ENCODE assay signal across 8 mouse cellular contexts in the genomic region with DNA sequence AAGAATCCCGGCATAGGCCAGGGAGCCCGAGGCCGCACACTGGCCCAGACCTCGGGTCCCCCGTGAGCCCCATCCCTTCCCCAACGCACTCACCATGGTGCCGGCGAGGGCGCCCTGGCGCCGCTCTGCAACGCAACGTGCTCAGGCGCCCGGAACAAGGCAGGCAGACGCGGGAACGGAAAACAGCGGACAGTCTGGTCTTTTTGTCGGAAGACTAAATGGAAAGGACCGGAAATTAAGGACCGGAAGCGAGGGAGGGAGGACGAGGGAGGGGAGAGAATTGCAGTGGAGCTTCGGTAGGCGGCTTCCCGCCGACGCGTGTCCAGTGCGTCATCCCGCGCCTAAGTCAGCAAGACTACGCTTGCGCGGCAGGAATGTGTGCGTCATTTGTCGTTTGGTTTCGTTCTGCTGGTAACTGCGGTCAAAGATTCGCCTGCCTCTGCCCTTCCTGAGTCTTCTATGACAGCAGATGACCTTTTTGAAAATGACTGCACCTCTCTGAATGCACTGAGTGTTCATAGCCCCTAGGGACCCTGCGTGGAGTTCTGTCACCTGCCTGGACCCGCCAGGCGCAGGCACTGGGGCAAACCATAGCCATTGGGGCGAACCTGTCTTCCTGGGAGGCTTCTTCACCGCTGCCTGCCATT. TPM values are rescaled to one million over a fixed set of nuclear protein-coding genes. Genes with fewer than 3 reads are reported as not detected.
DNase-seq lines count a peak whose midpoint lies in the region; ATAC-seq lines count a peak whose summit lies in the region.

A gene (minus strand): TSS at position 248 of the 647 bp plus-strand sequence.

- intact Hi-C loops in gastrocnemius, postnatal 14 days (cut with DNase I; ENCODE audit: low total_unique reads), result no loop called here
- intact Hi-C loops in left cerebral cortex, postnatal 10 days (cut with DNase I), result loop anchor here (10.0 kb wide), 1 partner anchor 246 kb away; a partner anchor contains a TSS

- peak; percentile 97 to 99 for DNase-seq in adrenal gland, adult (ENCODE audit: inconsistent age in 2 of 2, low spot score in 1 of 2)
- peak; percentile 99 for DNase-seq in embryo, embryonic 10.5 days (ENCODE audit: low spot score)
- peak; percentile 92 for DNase-seq in gastrocnemius, postnatal 14 days
- peak; percentile 95 to 96 for DNase-seq in left cerebral cortex, postnatal 10 days (ENCODE audit: extremely low spot score in 1 of 2, low spot score in 2 of 2)
- peak; percentile 96 for DNase-seq in right cerebral cortex, postnatal 25 days
- DNase-seq in urinary bladder, postnatal 4 days (ENCODE audit: low spot score in 2 of 2), result peak; percentile 90 to 93

- ATAC-seq in inflammation-experienced regulatory T-cells, adult 6 months, result peak; percentile 87
- ATAC-seq in megakaryocyte-erythroid progenitor cell, adult 5-6 weeks (replicated peaks; ENCODE audit: low FRiP score, low TSS enrichment, poor library complexity, severe bottlenecking), result peak; percentile 93

RNA-seq across cellular contexts. Expression of the gene that starts here (rescaled TPM):
- 10 to 100 TPM; 18.2 to 18.6 TPM for total RNA-seq in gastrocnemius, postnatal 14 days (2021)
- polyA plus RNA-seq in inflammation-experienced regulatory T-cells, adult 6 months (2017; shearing (Covaris generic)), result 100 to 1,000 TPM in 1 of 3 experiments, 10 to 100 TPM in 2; 84.1 to 102 (median 98.9) TPM
- total RNA-seq in left cerebral cortex, postnatal 10 days (2021), result 10 to 100 TPM; 29.3 to 31.7 TPM
- total RNA-seq in megakaryocyte-erythroid progenitor cell, adult 5-6 weeks (2014; fragmentation: Nextera tagmentation), result 85.1 and 88.1 TPM in 2 replicates
- total RNA-seq in megakaryocyte-erythroid progenitor cell, adult 5-6 weeks (2017), result 228 and 235 TPM in 2 replicates

Comparison
In these comparisons a context has a peak if more than half of its experiments do, and no peak if none do; other contexts are left out.
1. Peak in every context shown above with its lines: DNase-seq and ATAC-seq.